Comparison of ENCODE assay signal across 27 mouse cellular contexts in genomic region chr4:153561991-153562390, GRCm38 (mm10).
"Had no signal": no experiment of that assay in that cellular context is flagged by ENCODE, and none has a peak within 500 bp of the region (broad histone marks: within the 10 kb centered on the region; RNA-seq: fewer than 3 reads in every experiment).

No protein-coding gene starts in this region.

- ATAC-seq: hindbrain, postnatal 0 days; intestine, embryonic 16.5 days had no signal

- H3K9me3 ChIP-seq: heart, embryonic 13.5 days; heart, embryonic 15.5 days; hindbrain, embryonic 13.5 days; hindbrain, embryonic 15.5 days; kidney, embryonic 15.5 days; limb, embryonic 10.5 days; limb, embryonic 12.5 days had no signal

- H3K9ac ChIP-seq: heart, embryonic 13.5 days; heart, embryonic 15.5 days; hindbrain, embryonic 13.5 days; hindbrain, embryonic 15.5 days; kidney, embryonic 15.5 days; limb, embryonic 12.5 days; liver, embryonic 13.5 days had no signal

- H3K27me3 ChIP-seq: hindbrain, embryonic 13.5 days; hindbrain, embryonic 15.5 days; liver, embryonic 13.5 days had no signal

- H3K4me2 ChIP-seq: heart, embryonic 11.5 days; heart, embryonic 13.5 days; heart, embryonic 15.5 days; hindbrain, embryonic 13.5 days; hindbrain, embryonic 15.5 days; kidney, embryonic 15.5 days; limb, embryonic 12.5 days; liver, embryonic 11.5 days; liver, embryonic 13.5 days had no signal

- H3K4me1 ChIP-seq: kidney, embryonic 15.5 days; limb, embryonic 12.5 days; liver, embryonic 13.5 days had no signal

- H3K36me3 ChIP-seq: heart, embryonic 13.5 days; heart, embryonic 15.5 days; hindbrain, embryonic 13.5 days; hindbrain, embryonic 15.5 days; kidney, embryonic 15.5 days; limb, embryonic 10.5 days; limb, embryonic 12.5 days; liver, embryonic 13.5 days had no signal

- DNase-seq: gastrocnemius, postnatal 14 days; gastrocnemius, postnatal 36 days; heart, adult 11 months; heart, adult 2 months; heart, postnatal 14 days; heart, postnatal 36 days; kidney, adult 11 months; kidney, adult 2 months; kidney, adult 9 months; kidney, postnatal 14 days; kidney, postnatal 36 days; layer of hippocampus, adult 9-11 months; layer of hippocampus, postnatal 36 days; liver; liver, embryonic 13.5 days had no signal

- H3K27ac ChIP-seq: heart, adult 2 months; heart, embryonic 13.5 days; heart, embryonic 15.5 days; hindbrain, embryonic 13.5 days; hindbrain, embryonic 15.5 days; hindbrain, postnatal 0 days; kidney, embryonic 15.5 days; kidney, postnatal 0 days; limb, embryonic 10.5 days; limb, embryonic 12.5 days; liver, embryonic 13.5 days had no signal

- H3K4me3 ChIP-seq: heart, adult 2 months; heart, embryonic 13.5 days; heart, embryonic 15.5 days; hindbrain, embryonic 13.5 days; hindbrain, embryonic 15.5 days; kidney, embryonic 15.5 days; limb, embryonic 10.5 days; limb, embryonic 12.5 days; liver, embryonic 13.5 days had no signal
